Mouse (Mus musculus): ENCODE measurements around the gene Grb14. TPM values are rescaled to one million over a fixed set of nuclear protein-coding genes. Genes with fewer than 3 reads are reported as not detected.

Gene Grb14
- polyA plus RNA-seq, 1 experiment from 2014 or later = 6.8 TPM

GRCm38 (mm10) chr2:64947484-64947883, 77.3 kb downstream of the Grb14 start:
- Histone ChIP-seq H3K4me2 (no peak overlapping the region), H3K27me3 (ENCODE audit: control insufficient read depth, insufficient read depth, low read length) (no peaks in the 10 kb centered on the region), H3K9me3 (ENCODE audit: control insufficient read depth, low read length) (no peaks in the 10 kb centered on the region), H3K4me3 (ENCODE audit: low read depth, low read length) (no peak overlapping the region), H3K36me3 (ENCODE audit: control insufficient read depth, insufficient read depth, low read length) (no peaks in the 10 kb centered on the region), H3K9ac (ENCODE audit: low read length) (no peak overlapping the region), H3K27ac (ENCODE audit: low read depth, low read length) (no peak overlapping the region), H3K4me1 (ENCODE audit: control insufficient read depth, insufficient read depth, low read length) (no peaks in the 10 kb centered on the region)
- 66% methylated on average over 3 of the region's 3 CpGs for WGBS
- ATAC-seq (ENCODE audit: low FRiP score) (no peak), DNase-seq (ENCODE audit: low spot score, missing footprints) (peak; percentile 64)

- no peaks in the 10 kb centered on the region for H3K36me3 ChIP-seq (ENCODE audit: control insufficient read depth, insufficient read depth, low read length)
- WGBS = 57% methylated on average over 5 of the region's 5 CpGs
- H3K27me3 ChIP-seq (ENCODE audit: control insufficient read depth, insufficient read depth, low read length) = no peaks in the 10 kb centered on the region
- no peaks in the 10 kb centered on the region for H3K4me1 ChIP-seq (ENCODE audit: control insufficient read depth, insufficient read depth, low read length)
- no peak overlapping the region for H3K4me3 ChIP-seq (ENCODE audit: low read depth, low read length)
- H3K9me3 ChIP-seq (ENCODE audit: control insufficient read depth, low read length) = no peaks in the 10 kb centered on the region
- H3K9ac ChIP-seq (ENCODE audit: low read length) = no peak overlapping the region
- no peak overlapping the region for H3K4me2 ChIP-seq
- no peak for DNase-seq (ENCODE audit: low spot score, missing footprints)
- no peak for ATAC-seq (ENCODE audit: low FRiP score)
- no peak overlapping the region for H3K27ac ChIP-seq (ENCODE audit: low read depth, low read length)
These were observed 103.9 kb downstream of the Grb14 start for GRCm38 (mm10) chr2:64920879-64921278.

GRCm38 (mm10) chr2:64915448-64915847, 109.3 kb downstream of the Grb14 start:
- peak; percentile 84 for DNase-seq (ENCODE audit: low spot score, missing footprints)

GRCm38 (mm10) chr2:64904877-64905276, 119.9 kb downstream of the Grb14 start:
- Histone ChIP-seq H3K9ac (ENCODE audit: low read length) (no peak overlapping the region), H3K4me3 (ENCODE audit: low read depth, low read length) (no peak overlapping the region), H3K27ac (ENCODE audit: low read depth, low read length) (no peak overlapping the region), H3K27me3 (ENCODE audit: control insufficient read depth, insufficient read depth, low read length) (no peaks in the 10 kb centered on the region), H3K36me3 (ENCODE audit: control insufficient read depth, insufficient read depth, low read length) (no peaks in the 10 kb centered on the region), H3K9me3 (ENCODE audit: control insufficient read depth, low read length) (no peaks in the 10 kb centered on the region), H3K4me2 (no peak overlapping the region), H3K4me1 (ENCODE audit: control insufficient read depth, insufficient read depth, low read length) (no peaks in the 10 kb centered on the region)
- ATAC-seq (ENCODE audit: low FRiP score) (no peak), DNase-seq (ENCODE audit: low spot score, missing footprints) (no peak)
- WGBS = 83% methylated on average over 5 of the region's 5 CpGs

More at GRCm38 (mm10) chr2:64915448-64915847, 109.3 kb downstream of the Grb14 start:
- H3K4me2 ChIP-seq = no peak overlapping the region
- no peaks in the 10 kb centered on the region for H3K9me3 ChIP-seq (ENCODE audit: control insufficient read depth, low read length)
- no peaks in the 10 kb centered on the region for H3K4me1 ChIP-seq (ENCODE audit: control insufficient read depth, insufficient read depth, low read length)
- no peaks in the 10 kb centered on the region for H3K36me3 ChIP-seq (ENCODE audit: control insufficient read depth, insufficient read depth, low read length)
- H3K9ac ChIP-seq (ENCODE audit: low read length) = no peak overlapping the region
- no peak overlapping the region for H3K4me3 ChIP-seq (ENCODE audit: low read depth, low read length)
- H3K27ac ChIP-seq (ENCODE audit: low read depth, low read length) = no peak overlapping the region
- no peaks in the 10 kb centered on the region for H3K27me3 ChIP-seq (ENCODE audit: control insufficient read depth, insufficient read depth, low read length)
- 57% methylated on average over 6 of the region's 6 CpGs for WGBS
- ATAC-seq (ENCODE audit: low FRiP score) = peak; percentile 89

GRCm38 (mm10) chr2:64897844-64898243, 126.9 kb downstream of the Grb14 start:
- 95% methylated on average over 5 of the region's 5 CpGs for WGBS
- H3K27me3 ChIP-seq (ENCODE audit: control insufficient read depth, insufficient read depth, low read length) = no peaks in the 10 kb centered on the region
- H3K4me3 ChIP-seq (ENCODE audit: low read depth, low read length) = no peak overlapping the region
- no peaks in the 10 kb centered on the region for H3K4me1 ChIP-seq (ENCODE audit: control insufficient read depth, insufficient read depth, low read length)
- H3K9me3 ChIP-seq (ENCODE audit: control insufficient read depth, low read length) = no peaks in the 10 kb centered on the region
- no peak overlapping the region for H3K4me2 ChIP-seq
- no peak for DNase-seq (ENCODE audit: low spot score, missing footprints)
- ATAC-seq (ENCODE audit: low FRiP score) = no peak
- no peak overlapping the region for H3K9ac ChIP-seq (ENCODE audit: low read length)
- no peaks in the 10 kb centered on the region for H3K36me3 ChIP-seq (ENCODE audit: control insufficient read depth, insufficient read depth, low read length)
- H3K27ac ChIP-seq (ENCODE audit: low read depth, low read length) = no peak overlapping the region

GRCm38 (mm10) chr2:64893233-64893632, 131.6 kb downstream of the Grb14 start:
- WGBS = 59% methylated on average over 7 of the region's 7 CpGs
- Histone ChIP-seq H3K36me3 (ENCODE audit: control insufficient read depth, insufficient read depth, low read length) (no peaks in the 10 kb centered on the region), H3K4me3 (ENCODE audit: low read depth, low read length) (no peak overlapping the region), H3K9me3 (ENCODE audit: control insufficient read depth, low read length) (no peaks in the 10 kb centered on the region), H3K4me2 (no peak overlapping the region), H3K9ac (ENCODE audit: low read length) (no peak overlapping the region), H3K27me3 (ENCODE audit: control insufficient read depth, insufficient read depth, low read length) (no peaks in the 10 kb centered on the region), H3K4me1 (ENCODE audit: control insufficient read depth, insufficient read depth, low read length) (no peaks in the 10 kb centered on the region), H3K27ac (ENCODE audit: low read depth, low read length) (no peak overlapping the region)
- no peak for ATAC-seq (ENCODE audit: low FRiP score)
- DNase-seq (ENCODE audit: low spot score, missing footprints) = no peak

GRCm38 (mm10) chr2:64887098-64887757, 137.6 kb downstream of the Grb14 start:
- Histone ChIP-seq H3K4me1 (ENCODE audit: control insufficient read depth, insufficient read depth, low read length) (peaks cover 2% of the 10 kb centered on the region; the same call in 1 of the 2 replicates), H3K27me3 (ENCODE audit: control insufficient read depth, insufficient read depth, low read length) (no peaks in the 10 kb centered on the region), H3K9me3 (ENCODE audit: control insufficient read depth, low read length) (no peaks in the 10 kb centered on the region), H3K4me2 (no peak overlapping the region), H3K9ac (ENCODE audit: low read length) (no peak overlapping the region), H3K27ac (ENCODE audit: low read depth, low read length) (no peak overlapping the region), H3K4me3 (ENCODE audit: low read depth, low read length) (no peak overlapping the region), H3K36me3 (ENCODE audit: control insufficient read depth, insufficient read depth, low read length) (no peaks in the 10 kb centered on the region)
- DNase-seq (ENCODE audit: low spot score, missing footprints) (peak; percentile 83), ATAC-seq (ENCODE audit: low FRiP score) (peak; percentile 87)
- 11% methylated on average over 6 of the region's 6 CpGs for WGBS

- no peaks in the 10 kb centered on the region for H3K36me3 ChIP-seq (ENCODE audit: control insufficient read depth, insufficient read depth, low read length)
- no peak overlapping the region for H3K4me3 ChIP-seq (ENCODE audit: low read depth, low read length)
- peaks cover 2% of the 10 kb centered on the region; the same call in 1 of the 2 replicates for H3K4me1 ChIP-seq (ENCODE audit: control insufficient read depth, insufficient read depth, low read length)
- H3K27me3 ChIP-seq (ENCODE audit: control insufficient read depth, insufficient read depth, low read length) = no peaks in the 10 kb centered on the region
- no peak overlapping the region for H3K9ac ChIP-seq (ENCODE audit: low read length)
- no peak overlapping the region for H3K4me2 ChIP-seq
- no peaks in the 10 kb centered on the region for H3K9me3 ChIP-seq (ENCODE audit: control insufficient read depth, low read length)
- no peak overlapping the region for H3K27ac ChIP-seq (ENCODE audit: low read depth, low read length)
- ATAC-seq (ENCODE audit: low FRiP score) (no peak), DNase-seq (ENCODE audit: low spot score, missing footprints) (no peak)
- WGBS = 70% methylated on average over 5 of the region's 5 CpGs
These were observed 139.1 kb downstream of the Grb14 start for GRCm38 (mm10) chr2:64885696-64886095.

GRCm38 (mm10) chr2:64878275-64878674, 146.5 kb downstream of the Grb14 start:
- no peak overlapping the region for H3K4me3 ChIP-seq (ENCODE audit: low read depth, low read length)
- no peak overlapping the region for H3K9ac ChIP-seq (ENCODE audit: low read length)
- ATAC-seq (ENCODE audit: low FRiP score) = 0 out of 2 replicates have a peak, but pooled peaks have one; percentile 54
- no peak overlapping the region for H3K4me2 ChIP-seq
- no peaks in the 10 kb centered on the region for H3K36me3 ChIP-seq (ENCODE audit: control insufficient read depth, insufficient read depth, low read length)
- no peak for DNase-seq (ENCODE audit: low spot score, missing footprints)
- H3K27ac ChIP-seq (ENCODE audit: low read depth, low read length) = no peak overlapping the region
- no peaks in the 10 kb centered on the region for H3K4me1 ChIP-seq (ENCODE audit: control insufficient read depth, insufficient read depth, low read length)
- no peaks in the 10 kb centered on the region for H3K9me3 ChIP-seq (ENCODE audit: control insufficient read depth, low read length)
- no peaks in the 10 kb centered on the region for H3K27me3 ChIP-seq (ENCODE audit: control insufficient read depth, insufficient read depth, low read length)
- 33% methylated on average over 2 of the region's 2 CpGs for WGBS
